Mouse (Mus musculus): ENCODE results near the gene Pltp.
"Not testable (repeated sequence)": the region's sequence is repeated elsewhere in the genome, so short reads cannot be mapped to it uniquely, and the experiment has no call there.

The Pltp gene

GRCm38 (mm10) chr2:164878509-164879227, 21.2 kb upstream of the Pltp start:
- no peak for DNase-seq (ENCODE audit: low spot score in 2 of 2)

- not testable (repeated sequence) for DNase-seq (ENCODE audit: low spot score in 2 of 2)
These were observed 20.1 kb upstream of the Pltp start for GRCm38 (mm10) chr2:164877376-164878215.

DNA sequence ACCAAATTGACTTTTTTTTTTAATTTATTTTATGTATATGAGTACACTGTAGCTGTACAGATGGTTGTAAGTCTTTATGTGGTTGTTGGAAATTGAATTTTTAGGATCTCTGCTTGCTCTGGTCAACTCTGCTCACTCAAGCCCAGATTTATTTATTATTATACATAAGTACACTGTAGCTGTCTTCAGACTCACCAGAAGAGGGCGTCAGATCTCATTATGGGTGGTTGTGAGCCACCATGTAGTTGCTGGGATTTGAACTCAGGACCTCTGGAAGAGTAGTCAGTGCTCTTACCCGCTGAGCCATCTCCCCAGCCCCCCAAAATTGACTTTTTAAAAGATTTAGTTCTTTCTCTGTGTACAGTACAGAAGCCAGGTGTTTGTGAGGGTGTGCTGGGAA, 18.1 kb upstream of the Pltp start:
- DNase-seq (ENCODE audit: low spot score in 2 of 2), result not testable (repeated sequence)

- no peak for DNase-seq (ENCODE audit: low spot score in 2 of 2)
These were observed 16.8 kb upstream of the Pltp start for GRCm38 (mm10) chr2:164874239-164874769.

GRCm38 (mm10) chr2:164873621-164874020, 16.1 kb upstream of the Pltp start:
- DNase-seq (ENCODE audit: low spot score in 2 of 2), result no peak

- no peak for DNase-seq (ENCODE audit: low spot score in 2 of 2)
These were observed 14.2 kb upstream of the Pltp start for GRCm38 (mm10) chr2:164871602-164872303.

DNA sequence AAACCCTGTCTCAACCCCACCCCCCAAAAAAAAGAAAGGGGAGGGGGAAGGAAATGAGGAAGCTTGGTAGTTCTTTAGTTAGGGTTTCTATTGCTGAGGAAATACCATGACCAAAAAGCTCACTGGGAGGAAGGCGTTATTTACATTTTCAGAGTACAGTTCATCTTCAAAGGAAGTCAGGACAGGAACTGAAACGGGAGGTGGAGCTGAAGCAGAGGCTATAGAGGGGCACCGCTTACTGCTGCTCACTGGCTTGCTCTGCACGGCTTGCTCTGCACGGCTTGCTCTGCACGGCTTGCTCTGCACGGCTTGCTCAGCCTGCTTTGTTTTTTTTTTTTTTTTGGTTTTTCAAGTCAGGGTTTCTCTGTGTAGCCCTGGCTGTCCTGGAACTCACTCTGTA, 11.0 kb upstream of the Pltp start:
- DNase-seq (ENCODE audit: low spot score in 2 of 2), result no peak

GRCm38 (mm10) chr2:164867566-164867965, 10.1 kb upstream of the Pltp start:
- DNase-seq (ENCODE audit: low spot score in 2 of 2), result no peak

GRCm38 (mm10) chr2:164866741-164867551, 9.4 kb upstream of the Pltp start:
- DNase-seq (ENCODE audit: low spot score in 2 of 2), result no peak

DNA sequence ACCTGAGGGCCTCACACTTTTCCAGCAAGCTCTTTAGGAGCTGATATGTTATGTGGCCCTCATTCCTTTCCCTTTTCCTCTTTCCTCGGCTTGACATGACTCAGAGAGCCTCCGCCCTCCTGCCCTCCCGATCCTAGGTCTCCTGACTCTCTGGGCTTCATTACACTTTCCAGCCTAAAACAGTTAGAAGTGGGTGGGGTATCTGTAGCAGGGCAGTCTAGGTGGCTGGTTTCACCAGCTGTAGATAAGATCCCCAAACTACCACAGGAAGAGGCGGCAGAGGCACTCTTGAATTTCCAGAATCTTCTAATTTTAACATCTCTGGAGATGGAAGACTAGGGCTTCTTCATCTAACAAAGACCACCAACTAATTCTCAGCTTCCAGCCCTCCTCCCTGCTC, 7.1 kb upstream of the Pltp start:
- no peak for DNase-seq (ENCODE audit: low spot score in 2 of 2)

DNA sequence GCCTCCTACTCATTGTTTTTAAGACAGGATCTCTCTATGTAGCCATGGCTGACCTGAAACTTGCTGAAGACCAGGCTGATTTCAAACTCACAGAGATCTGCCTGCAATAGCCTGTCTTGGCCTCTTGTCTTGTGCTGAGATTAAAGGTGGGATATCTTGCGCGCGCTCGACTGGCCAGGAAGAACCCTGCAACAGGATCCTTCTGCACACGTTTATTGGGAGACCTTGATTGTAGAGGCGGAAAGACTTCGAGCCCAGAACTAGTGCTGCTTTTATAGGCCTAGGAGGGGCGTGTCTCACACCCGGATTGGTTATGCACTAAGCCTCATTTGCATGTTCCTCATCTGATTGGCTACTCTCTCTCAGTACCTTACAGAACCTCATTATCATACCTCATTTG, 5.9 kb upstream of the Pltp start:
- not testable (repeated sequence) for DNase-seq (ENCODE audit: low spot score in 2 of 2)

GRCm38 (mm10) chr2:164862179-164862861, 4.8 kb upstream of the Pltp start:
- no peak for DNase-seq (ENCODE audit: low spot score in 2 of 2)

DNA sequence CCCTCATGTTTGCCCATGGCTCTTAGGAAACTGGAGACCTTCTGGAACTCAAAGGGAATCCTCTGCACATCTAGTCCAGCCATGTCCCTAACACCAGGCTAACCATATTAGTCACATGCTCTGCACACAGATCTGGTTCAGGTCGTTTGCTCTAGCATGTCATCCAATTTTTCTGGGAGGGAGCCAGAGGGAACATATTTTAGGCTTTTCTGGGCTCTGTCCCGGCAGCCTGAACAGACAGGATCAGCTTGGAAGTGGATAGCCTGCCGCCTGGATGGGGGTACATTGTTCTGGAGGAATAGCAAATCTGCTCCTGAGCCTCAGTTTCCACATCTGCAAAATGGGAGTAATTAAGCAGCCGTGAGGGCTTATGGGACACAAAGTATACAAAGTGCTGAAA, 3.6 kb upstream of the Pltp start:
- no peak for DNase-seq (ENCODE audit: low spot score in 2 of 2)

GRCm38 (mm10) chr2:164859640-164860432, 2.3 kb upstream of the Pltp start:
- DNase-seq (ENCODE audit: low spot score in 2 of 2), result no peak

GRCm38 (mm10) chr2:164859155-164859554, 1.6 kb upstream of the Pltp start:
- DNase-seq (ENCODE audit: low spot score in 2 of 2), result no peak

- no peak for DNase-seq (ENCODE audit: low spot score in 2 of 2)
These were observed 487 bp upstream of the Pltp start for GRCm38 (mm10) chr2:164857842-164858553.

DNA sequence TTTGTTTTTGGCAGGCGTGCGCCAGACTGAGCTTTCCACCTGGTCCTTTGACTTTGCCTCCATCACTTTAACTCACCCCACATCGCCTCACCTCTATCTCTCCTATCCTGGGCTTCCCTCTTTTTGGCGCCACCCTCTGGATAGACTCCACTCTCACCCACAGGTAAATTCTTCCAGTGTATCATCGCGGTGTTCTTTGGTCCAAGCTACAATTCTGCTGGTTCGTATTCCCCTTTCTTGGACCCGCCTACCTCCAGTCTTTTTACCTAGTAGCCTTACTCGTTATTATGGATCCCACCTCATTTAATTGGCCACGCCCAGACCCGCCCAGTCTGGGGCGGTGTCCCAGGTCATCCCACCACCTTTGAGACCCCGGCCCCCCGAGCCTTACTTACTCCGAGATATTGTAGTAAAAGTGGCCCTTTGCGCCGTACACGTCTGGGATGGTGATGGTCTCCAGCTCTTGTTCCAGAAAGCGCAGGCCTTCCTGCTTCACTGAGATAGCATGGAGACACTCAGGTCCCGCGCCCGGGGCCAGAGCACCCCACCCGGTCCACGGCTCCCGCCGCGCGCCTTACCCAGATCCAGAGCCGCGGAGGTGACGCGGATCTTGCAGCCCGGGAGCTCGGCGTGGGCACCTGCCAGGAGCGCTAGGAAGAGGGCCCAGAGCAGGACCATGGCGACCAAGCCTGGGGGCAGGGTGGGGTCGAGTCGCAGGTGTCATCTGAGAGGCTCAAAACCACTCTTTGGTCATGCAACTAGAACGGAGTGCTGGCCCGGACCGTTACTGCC, 1.0 kb downstream of the Pltp start:
- DNase-seq (ENCODE audit: low spot score in 2 of 2), result no peak

GRCm38 (mm10) chr2:164855572-164855971, 1.9 kb downstream of the Pltp start:
- DNase-seq (ENCODE audit: low spot score in 2 of 2), result not testable (repeated sequence)
